Mouse (Mus musculus): ENCODE measurements around the gene Gm3285.
A peak's percentile ranks its signal among the peaks of the same experiment; 100 is the strongest.

Gm3285 gene

DNA sequence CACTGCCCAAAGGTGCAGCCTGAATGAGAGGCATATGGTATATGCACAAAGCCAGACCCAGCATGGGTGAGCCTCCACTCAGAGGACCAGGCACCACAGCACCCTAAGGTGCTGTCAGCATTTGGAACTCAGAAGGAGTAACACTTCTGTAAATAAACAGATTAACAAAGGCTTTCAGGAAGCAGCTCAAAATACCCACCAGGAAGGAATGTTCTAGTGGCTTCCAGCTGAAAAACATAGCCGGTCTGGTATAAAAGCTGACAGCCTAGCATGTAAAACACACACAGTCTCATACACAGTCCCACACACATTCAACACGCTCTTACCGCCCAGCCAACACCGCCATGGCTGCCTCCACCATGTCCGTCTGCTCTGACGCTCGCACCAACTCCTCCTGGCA, at the start of gene Gm3285:
Gene Gm3285, plus strand, starts transcription at position 301 of the 400 bp plus-strand sequence.
- no peak for DNase-seq (ENCODE audit: low read depth)

DNA sequence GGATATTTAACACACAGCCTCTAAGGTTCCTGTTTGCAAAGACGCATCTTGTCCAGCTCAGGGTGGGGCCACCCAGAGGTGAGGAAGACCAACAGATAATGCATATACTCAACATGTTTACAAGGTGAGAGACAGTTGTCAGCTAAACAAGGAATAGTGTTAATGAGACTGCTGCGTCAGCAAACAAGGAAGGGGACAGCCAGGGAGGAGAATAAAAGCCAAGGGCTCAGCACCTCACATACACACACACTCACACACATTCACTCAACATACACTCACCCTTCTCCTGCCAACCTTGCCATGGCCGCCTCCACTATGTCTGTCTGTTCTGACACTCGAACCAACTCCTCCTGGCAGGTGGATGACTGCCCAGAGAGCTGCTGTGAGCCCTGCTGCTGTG, 47.4 kb upstream of the Gm3285 start, which contains the start of gene Gm2696:
Gene Gm2696, plus strand, starts transcription at position 301 of the 400 bp plus-strand sequence.
- DNase-seq (ENCODE audit: low read depth) = no peak

DNA sequence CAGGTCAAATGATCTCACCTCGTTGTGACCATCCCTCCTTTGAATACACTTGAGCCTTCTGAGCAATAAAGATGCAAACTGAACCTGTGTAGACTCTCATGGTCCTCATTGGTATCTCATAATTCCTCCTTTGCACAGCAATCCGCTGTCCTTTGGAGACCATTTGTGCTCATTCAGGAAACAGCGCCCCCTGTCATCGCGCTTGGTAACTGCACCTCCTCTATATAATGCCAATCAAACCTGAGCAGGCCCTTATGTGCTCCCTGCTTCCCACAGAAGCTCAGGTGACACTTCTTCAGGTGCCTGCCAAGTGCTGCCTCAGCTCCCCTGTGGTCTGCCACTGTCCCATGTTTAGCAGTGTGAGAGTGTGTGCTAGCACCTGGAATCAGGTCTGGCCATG, 46.3 kb upstream of the Gm3285 start:
- peak; percentile 53 for DNase-seq (ENCODE audit: low read depth)

DNA sequence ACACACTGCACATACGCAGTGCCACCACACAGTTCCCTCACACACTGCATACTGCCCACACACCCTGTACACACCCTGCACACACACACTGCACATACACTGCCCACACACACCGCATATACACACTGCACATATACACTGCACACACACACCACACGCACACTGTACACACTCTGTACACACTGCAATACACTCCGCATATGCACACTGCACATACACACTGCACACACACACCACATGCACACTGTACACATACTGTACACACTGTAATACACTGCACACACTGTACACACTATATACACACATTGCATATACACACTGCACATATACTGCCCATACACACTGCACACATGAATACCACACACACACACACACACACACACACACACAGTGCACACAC, 43.3 kb upstream of the Gm3285 start:
- no peak for DNase-seq (ENCODE audit: low read depth)

DNA sequence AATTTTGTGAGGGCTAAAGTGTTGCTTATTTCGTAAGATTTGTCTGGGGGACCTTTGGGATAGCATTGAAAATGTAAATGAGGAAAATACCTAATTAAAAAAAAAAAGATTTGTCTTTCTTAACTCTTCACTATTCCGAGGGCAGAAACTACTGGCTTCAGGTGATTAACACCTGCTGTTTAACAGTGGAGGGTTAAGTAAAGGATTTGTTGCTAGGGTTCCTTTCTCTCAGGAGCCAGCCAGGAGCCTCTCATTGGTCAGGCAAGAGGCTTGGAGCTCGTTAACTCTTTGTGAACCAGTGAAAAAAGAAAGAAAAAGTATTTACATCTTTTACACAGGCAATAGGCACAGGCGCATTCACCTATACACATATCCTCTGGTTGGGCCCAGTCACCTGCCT, 42.6 kb upstream of the Gm3285 start:
- no peak for DNase-seq (ENCODE audit: low read depth)

DNA sequence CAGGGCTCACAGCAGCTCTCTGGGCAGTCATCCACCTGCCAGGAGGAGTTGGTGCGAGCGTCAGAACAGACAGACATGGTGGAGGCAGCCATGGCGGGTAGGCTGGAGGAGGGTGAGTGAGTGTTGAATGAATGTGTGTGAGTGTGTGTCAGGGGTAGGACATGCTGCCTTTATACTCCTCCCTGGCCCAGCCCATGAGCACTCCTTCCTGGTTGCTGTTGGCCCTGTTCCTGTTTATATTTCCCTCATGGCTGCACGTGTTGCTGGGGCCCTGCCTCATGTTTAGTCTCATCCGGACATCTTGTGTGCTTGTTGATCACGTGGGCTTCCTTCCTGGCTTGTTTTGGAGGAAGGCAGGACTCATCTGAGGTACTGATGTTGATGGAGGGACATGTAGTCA, 34.8 kb upstream of the Gm3285 start, which contains the start of gene Krtap10-4:
Gene Krtap10-4, minus strand, starts transcription at position 145 of the 400 bp plus-strand sequence.
- DNase-seq (ENCODE audit: low read depth) = no peak

DNA sequence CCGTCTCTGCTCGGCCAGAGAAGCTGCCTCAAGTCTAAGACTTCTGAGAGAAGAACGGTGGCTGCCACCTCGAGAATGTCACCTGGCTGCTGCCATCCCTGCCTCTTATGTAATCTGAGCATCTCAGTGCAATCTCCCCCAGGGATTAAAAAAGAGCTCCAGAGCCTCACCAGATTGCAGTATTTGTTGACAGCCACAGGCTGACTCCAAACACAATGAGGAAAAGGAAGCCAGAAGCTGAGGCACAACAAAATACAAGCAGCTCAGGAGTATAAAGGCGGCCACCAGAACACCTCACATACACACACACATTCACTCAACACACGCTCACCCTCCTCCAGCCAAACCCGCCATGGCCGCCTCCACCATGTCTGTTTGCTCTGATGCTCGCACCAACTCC, 26.1 kb upstream of the Gm3285 start, which contains the start of gene Krtap10-10:
Gene Krtap10-10, plus strand, starts transcription at position 301 of the 400 bp plus-strand sequence.
- DNase-seq (ENCODE audit: low read depth) = no peak

DNA sequence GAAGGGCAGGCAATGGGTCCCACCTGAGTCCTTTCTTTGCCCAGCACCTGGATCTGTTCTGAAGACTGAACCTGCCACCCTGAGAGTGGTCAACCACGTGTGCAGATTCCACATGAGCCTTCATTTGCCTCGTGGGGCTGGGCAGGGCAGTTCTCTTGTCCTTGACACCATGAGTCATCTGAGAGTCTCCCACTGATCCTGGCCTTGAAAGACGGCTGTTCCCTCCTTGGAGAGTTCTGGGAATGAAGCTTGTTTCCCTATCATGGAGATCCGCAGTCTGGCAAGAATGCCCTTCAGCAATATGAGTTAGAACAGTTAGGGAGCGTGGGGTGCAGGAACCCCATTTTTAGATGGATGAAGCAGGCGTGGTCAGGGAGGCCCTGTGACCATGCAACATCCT, 22.8 kb upstream of the Gm3285 start:
- no peak for DNase-seq (ENCODE audit: low read depth)

DNA sequence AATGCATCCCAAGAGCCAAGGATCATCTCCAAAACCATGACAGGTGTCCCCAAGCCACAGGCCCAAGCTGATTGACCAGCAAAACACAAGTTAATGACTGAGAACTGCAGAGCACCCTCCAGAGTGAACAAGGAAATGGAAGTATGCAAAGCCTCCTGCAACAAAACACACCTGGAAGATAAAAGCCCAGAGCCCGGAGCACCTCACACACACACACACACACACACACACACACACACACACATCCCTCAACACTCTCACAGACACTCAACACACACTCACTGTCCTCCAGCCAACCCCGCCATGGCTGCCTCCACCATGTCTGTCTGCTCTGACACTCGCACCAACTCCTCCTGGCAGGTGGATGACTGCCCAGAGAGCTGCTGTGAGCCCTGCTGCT, 15.3 kb upstream of the Gm3285 start, which contains the start of gene Gm36176:
Gene Gm36176, plus strand, starts transcription at position 301 of the 400 bp plus-strand sequence.
- DNase-seq (ENCODE audit: low read depth) = no peak

DNA sequence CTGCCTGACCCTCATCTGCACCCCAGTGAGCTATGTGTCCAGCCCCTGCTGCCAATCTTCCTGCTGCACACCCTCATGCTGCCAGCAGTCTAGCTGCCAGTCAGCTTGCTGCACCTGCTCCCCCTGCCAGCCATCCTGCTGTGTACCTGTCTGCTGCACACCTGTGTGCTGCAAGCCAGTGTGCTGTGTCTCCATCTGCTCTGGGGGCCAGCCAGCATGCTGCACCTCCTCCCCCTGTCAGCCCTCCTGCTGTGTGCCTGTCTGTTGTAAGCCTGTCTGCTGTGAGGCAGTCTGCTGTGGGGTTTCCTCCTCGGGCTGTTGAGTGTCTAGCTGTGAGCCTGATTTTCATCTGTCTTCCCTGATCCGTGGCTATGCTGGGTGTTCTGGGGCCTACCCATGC, 14.8 kb upstream of the Gm3285 start:
- no peak for DNase-seq (ENCODE audit: low read depth)

DNA sequence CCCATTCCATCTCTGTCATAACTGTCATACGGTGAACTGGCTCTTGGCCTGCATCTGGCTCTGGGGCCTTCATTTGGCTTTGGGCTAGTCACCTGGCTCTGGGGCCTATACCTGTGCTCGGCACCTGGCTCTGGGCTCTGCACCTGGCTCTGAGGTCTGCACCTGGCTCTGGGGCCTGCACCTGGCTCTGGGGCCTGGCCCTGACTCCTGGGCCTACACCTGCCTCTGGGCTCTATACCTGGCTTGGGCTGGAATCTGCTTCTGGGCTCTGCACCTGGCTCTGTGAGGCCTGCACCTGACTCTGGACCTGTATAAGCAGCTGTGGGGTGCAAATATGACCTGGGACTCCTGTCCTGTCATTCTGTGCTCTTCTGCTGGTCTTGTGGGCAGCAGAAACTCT, 14.2 kb upstream of the Gm3285 start:
- no peak for DNase-seq (ENCODE audit: low read depth)

DNA sequence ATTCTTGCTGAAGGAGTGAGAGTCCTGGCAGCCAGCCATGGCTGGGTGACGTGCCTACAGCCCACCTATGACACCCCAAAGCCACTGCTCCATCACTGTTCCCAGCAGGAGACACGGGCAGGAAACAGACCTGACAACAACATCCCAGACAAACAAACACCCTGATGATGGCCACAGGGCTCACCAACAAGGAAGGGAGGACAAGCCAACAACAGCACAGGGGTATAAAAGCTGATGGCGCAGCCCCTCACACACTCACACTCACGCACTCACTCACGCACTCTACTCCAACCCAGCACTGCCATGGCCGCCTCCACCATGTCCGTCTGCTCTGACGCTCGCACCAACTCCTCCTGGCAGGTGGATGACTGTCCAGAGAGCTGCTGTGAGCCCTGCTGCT, 9.2 kb upstream of the Gm3285 start, which contains the start of gene Gm10318:
Gene Gm10318, plus strand, starts transcription at position 301 of the 400 bp plus-strand sequence.
- no peak for DNase-seq (ENCODE audit: low read depth)

DNA sequence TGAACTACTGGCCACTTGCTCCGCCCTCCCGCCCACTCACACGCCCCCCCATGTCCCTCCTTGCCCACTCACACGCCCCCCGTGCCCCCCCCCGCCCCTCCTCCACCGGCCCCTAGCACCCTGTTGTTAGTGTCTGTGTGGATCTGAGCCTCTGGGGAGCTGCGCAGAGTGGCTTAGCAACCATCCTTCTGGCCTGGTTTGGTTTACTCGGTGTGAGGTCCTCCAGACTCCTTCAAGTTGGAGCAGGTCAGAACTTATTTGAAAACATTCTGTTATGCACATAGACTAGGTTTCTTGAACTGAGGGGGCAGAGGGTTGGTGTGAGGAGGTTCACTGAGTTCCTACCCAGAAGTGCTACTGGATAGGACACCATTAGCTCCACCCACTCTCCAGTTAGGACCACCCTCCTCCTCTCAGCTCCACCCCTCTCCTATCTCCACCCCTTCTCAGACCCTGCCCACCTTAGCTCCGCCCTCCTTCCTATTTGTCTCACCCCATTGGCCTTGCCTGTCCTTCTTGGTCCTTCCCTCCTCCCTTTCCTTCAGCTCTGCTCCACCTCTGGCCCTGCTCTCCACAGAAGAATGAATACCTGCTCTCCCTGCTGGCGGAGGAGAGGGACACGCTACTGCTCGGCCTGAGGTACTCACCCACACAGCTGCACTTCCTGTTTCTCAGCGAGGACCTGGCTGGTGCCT, 2.4 kb downstream of the Gm3285 start:
- DNase-seq (ENCODE audit: low read depth) = peak; percentile 75

DNA sequence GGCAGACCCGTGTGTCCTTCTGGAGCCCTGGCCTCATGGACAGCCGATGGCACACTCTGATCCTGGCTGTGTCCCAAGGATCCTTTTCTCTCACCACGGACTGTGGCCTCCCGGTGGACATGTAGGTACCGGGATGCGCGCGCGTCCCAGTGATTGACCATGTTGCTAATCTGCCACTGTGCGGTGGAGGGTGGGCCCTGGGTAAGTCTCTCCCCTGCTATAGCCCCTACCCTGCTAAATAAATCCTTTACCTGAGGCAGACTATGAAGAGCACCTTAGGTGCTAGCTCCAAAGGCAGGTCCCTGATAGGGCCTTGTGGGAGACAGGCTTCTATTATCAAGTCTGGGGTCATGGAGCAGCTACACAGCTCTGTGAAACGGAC, 3.0 kb downstream of the Gm3285 start:
- no peak for DNase-seq (ENCODE audit: low read depth)

DNA sequence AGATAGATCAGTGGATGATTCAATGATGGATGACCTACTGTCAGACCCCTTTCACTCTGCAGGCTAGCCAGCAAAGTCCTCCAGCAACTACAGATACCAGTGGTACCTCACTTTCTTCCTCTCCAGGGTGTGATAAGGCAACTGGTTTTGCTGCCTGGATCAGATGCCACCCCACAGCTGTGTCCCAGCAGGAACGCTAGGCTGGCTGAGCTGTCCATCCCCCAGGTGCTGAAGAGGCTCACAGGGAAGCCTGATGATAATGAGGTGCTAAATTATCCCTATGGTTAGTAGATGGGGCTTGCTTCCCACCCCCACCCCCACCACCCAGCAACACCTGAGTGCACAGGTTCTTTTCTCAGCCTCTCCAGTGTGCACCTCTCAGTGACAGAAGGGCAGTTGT, 5.8 kb downstream of the Gm3285 start:
- no peak for DNase-seq (ENCODE audit: low read depth)

DNA sequence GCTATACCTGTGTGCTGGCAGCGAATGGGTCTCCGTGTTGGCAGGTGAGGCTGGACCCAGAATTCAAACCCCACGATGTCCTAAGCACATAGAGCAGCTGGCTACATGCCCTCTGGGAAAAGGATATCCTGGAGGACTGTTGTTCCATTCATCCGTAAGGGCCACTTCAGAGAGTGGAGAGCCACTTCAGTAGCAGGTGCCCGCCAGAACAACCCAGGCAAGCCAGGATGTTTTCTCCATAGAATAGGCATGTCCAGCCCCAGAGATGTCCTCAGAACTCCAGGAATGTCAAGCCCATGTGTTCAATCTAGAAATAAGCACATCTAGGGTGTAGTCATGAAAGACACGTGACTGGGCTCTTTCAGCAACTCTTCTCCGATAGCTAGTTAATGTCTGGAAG, 7.9 kb downstream of the Gm3285 start:
- no peak for DNase-seq (ENCODE audit: low read depth)

DNA sequence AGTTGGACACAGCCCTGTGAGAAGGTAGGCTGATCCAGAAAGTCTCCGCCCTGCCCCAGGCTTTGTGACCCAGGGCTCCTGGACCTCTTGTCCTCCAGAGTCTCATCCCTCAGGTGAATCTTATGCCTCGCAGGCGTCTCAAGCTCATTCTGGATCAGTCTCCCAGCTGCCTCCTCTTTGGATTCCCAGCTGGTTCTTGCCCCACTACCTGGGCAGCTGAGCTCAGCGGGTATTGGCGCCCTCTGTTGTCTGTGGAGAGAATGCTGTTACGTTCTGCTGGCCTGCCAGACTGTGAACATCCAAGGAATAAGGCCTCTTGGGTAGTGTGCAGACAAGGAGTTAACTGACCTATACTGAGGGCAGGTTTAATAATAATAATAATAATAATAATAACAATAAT, 17.2 kb downstream of the Gm3285 start:
- DNase-seq (ENCODE audit: low read depth) = no peak

DNA sequence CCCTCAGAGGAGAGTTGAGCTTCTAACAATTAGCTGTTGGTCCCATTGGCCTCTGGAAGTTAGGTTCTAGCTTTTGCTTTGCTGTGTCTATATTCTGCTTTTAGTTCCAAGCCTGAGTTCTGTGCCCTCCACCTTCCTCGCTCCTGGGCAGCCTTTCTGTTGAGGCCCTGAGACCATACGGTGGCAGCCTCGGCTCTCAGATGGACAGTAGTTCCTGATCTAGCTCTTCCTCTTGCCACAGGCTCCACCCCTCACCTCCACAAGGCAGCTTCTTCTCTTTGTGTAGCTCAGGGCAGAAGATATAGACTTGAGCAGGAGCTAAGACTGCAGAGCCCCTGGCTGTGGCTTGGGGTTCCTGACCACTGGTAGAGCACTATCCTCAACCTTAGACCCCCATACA, 18.5 kb downstream of the Gm3285 start:
- DNase-seq (ENCODE audit: low read depth) = no peak

DNA sequence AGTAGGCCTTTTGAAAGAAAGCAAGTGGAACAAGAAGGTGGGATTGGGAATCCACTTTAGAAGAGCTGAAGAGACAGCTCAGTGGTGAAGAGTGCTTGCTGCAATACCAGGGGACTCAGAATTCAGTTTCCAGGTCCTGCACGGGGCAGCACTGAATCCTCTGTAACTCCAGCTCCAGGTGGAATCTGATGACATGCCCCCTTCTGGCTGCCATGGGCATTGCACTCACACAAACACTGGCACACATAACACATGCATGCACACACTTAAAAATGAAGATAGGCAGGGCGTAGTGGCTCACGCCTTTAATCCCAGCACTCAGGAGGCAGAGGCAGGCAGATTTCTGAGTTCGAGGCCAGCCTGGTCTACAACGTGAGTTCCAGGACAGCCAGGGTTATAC, 20.8 kb downstream of the Gm3285 start:
- DNase-seq (ENCODE audit: low read depth) = no peak

DNA sequence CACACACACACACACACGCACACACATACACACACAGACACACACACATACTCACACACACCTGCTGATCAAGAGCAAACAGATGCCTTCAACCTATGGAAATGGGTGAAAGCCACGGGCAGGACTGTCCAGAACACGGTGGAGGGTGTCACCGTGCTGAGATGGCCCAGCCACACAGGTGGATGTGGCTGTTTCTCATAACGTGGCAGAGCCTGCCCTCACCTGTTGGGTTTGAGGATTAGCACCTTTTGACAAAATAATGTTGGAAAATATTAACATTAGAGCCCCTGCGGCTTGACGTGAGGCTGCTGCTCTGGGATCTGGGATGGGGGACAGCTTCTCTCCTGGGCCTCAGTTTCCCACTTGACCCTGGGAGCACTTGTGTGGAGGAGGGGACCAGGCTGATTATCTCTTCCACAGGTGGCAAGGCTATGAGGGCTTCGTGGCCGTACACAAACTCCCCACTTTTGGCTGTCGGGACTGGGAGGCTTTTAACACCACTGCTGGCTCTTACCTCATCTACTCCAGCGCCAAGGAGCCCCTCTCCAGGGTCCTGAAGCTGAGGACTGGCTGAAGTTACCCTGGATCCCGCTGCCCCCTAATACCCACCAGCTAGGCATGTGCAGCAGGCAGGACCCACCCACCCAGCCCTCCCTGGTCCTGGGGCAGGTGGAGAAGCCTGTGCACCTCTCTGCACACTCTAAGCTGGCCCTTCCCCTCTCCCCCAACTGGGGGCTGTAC, 24.4 kb downstream of the Gm3285 start:
- no peak for DNase-seq (ENCODE audit: low read depth)

DNA sequence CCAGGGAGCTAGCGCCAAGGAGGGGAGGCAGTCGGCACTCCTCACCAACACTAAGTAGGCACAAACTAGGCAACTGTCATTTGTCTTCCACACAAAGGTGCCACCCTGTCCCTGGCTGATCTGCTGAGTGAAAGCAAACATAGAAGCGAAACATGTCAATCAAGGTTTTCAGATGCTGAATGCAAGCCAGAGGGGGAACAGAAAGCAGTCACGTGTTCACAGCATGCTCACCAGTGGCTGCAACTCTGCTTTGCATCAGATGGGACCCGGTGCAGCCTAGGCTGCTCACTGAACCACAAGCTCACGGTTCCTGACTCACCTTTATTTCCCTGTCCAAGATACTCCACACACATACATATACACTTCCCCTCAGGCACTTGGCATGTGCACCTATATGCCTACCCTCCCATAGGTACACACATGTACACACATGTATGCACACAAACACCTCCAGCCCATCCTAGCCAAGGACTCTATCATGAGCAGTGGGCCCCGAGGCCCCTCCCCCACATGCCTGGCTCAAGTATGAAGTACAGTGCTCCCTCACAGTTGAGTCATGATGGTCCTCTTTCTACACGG, 29.3 kb downstream of the Gm3285 start:
- DNase-seq (ENCODE audit: low read depth) = no peak

DNA sequence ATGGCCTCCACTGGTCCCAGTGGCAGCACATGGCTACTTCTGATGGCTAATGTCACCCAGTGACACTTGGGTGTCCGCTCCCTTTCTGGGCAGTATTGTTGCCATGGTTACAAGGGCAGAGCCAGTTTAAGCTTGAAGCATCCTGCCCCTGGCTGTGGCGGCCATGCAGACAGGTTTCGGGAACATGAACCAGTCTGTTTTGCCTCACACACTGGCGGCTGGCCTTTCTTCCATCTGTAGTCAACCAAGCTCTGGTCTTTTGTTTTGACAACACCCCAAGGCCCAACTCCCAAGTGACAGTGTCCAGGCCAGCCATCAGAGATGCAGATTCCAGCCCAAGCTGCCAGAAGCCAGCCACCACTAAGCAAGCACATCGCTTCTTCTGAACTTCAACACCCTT, 33.8 kb downstream of the Gm3285 start:
- no peak for DNase-seq (ENCODE audit: low read depth)

DNA sequence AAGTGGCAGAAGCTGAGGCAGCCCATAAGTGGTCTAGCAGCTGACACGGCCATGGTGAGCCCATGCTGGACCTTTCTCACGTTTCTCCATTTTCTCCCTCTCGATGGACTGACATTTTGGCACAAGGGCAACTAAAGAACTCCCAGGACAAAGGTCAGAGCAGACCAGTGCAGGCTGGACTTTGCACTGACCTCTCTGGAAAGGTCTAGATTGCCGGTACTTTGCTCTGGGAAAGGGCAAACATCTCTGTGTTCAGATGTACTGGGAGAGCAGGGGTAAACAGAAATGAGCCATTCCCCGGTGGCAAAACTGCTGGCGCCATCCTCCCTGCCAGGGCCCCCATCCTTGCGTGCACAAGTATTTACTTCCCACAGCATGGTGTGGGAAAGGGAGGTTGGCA, 38.4 kb downstream of the Gm3285 start:
- no peak for DNase-seq (ENCODE audit: low read depth)
